Mouse (Mus musculus): ENCODE results near the gene Otud4. TPM values are rescaled to one million over a fixed set of nuclear protein-coding genes. Genes with fewer than 3 reads are reported as not detected.

Gene Otud4
- polyA plus RNA-seq, 1 experiment, result 28.6 TPM

Other genes with a start within 250 kb of the Otud4 start
- 24.3 and 26.3 TPM in 2 replicates for gene Smad1, start 240.1 kb upstream of the Otud4 start, polyA plus RNA-seq (2012; rRNA removed)
- 48.9 and 50.3 TPM in 2 replicates for gene Abce1, start 72.1 kb downstream of the Otud4 start, polyA plus RNA-seq (2012; rRNA removed)
- gene Anapc10, start 72.2 kb downstream of the Otud4 start, polyA plus RNA-seq (2012; rRNA removed), result 6.8 and 7.4 TPM in 2 replicates